Mouse (Mus musculus) liver, embryonic 14.5 days (tissue): ENCODE measurements around the gene Brf1. TPM values are rescaled to one million over a fixed set of nuclear protein-coding genes. Genes with fewer than 3 reads are reported as not detected.
A peak's percentile ranks its signal among the peaks of the same experiment; 100 is the strongest.

ENCODE experiments used
- ATAC-seq: fragments of 200-750 bp; cut with Nextera tagmentation; 2 replicates; pipeline ENCODE4 v1.8.0; 2017; ENCODE audit warnings: moderate number of reproducible peaks, mild to moderate bottlenecking, moderate library complexity; ENCODE audit not compliant: insufficient read depth
- DNase-seq, 3 experiments: peaks; one replicate each; pipeline ENCODE4 v3.0.0-alpha.2; 2012 to 2013; ENCODE audit warnings: low read depth in 3 of 3, low spot score in 3 of 3
- H3K27ac ChIP-seq: fragments of 300-500 bp; sonication (generic); 2 replicates; pipeline ENCODE4 v1.5.1; 2014; ENCODE audit warnings: moderate library complexity, mild to moderate bottlenecking, control low read depth, inconsistent platforms
- H3K27me3 ChIP-seq: fragments of 300-500 bp; sonication (generic); 2 replicates; pipeline ENCODE4 v1.6.1; 2014; ENCODE audit warnings: mild to moderate bottlenecking, low read length, moderate library complexity; ENCODE audit not compliant: control insufficient read depth, insufficient read depth
- H3K36me3 ChIP-seq: fragments of 300-500 bp; sonication (generic); replicated peaks from 2 replicates; pipeline ENCODE4 v1.6.1; 2014; ENCODE audit warnings: low read depth; ENCODE audit not compliant: control insufficient read depth, insufficient read depth
- H3K4me1 ChIP-seq, 2 experiments: fragments of 200-500 bp in 1 of 2; fragments of 300-500 bp in 1 of 2; sonication (generic) in 1 of 2; replicated peaks; 2 replicates each; pipeline ENCODE4 v1.6.1; 2012 to 2014; ENCODE audit warnings: antibody characterized with exemption in 1 of 2, inconsistent platforms in 1 of 2, low read length in 1 of 2; ENCODE audit not compliant: control insufficient read depth in 2 of 2, insufficient read depth in 2 of 2
- H3K4me2 ChIP-seq: fragments of 300-500 bp; sonication (generic); 2 replicates; pipeline ENCODE4 v1.6.1; 2014; ENCODE audit warnings: low read depth, mild to moderate bottlenecking, control low read depth, moderate library complexity
- H3K4me3 ChIP-seq, 2 experiments: fragments of 200-500 bp in 1 of 2; fragments of 300-500 bp in 1 of 2; sonication (generic) in 1 of 2; 2 replicates each; pipeline ENCODE4 v1.5.1; 2012 to 2014; ENCODE audit warnings: low read depth in 2 of 2, low read length in 2 of 2, mild to moderate bottlenecking in 2 of 2, control low read depth in 1 of 2, inconsistent platforms in 1 of 2, moderate library complexity in 1 of 2; ENCODE audit not compliant: insufficient read depth in 1 of 2
- H3K9ac ChIP-seq: fragments of 300-500 bp; sonication (generic); replicated peaks from 2 replicates; pipeline ENCODE4 v1.6.1; 2014; ENCODE audit warnings: mild to moderate bottlenecking, control low read depth, moderate library complexity
- H3K9me3 ChIP-seq: fragments of 300-500 bp; sonication (generic); 2 replicates; pipeline ENCODE4 v1.6.1; 2016; ENCODE audit warnings: low read length, mixed read lengths; ENCODE audit not compliant: control insufficient read depth
- CTCF ChIP-seq: IDR thresholded peaks from 2 replicates; pipeline ENCODE4 v1.5.1; 2016; ENCODE audit warnings: antibody characterized with exemption, low read depth, control low read depth
- EP300 ChIP-seq: IDR thresholded peaks from 2 replicates; pipeline ENCODE4 v1.6.1; 2016; ENCODE audit warnings: antibody characterized with exemption, low read depth
- WGBS: fragments of 180-500 bp; shearing (Covaris S2); extraction: QIAGEN DNeasy Blood & Tissue Kit; methylation state at CpG from one replicate; pipeline ENCODE4 v1.1.7; 2014; ENCODE audit not compliant: insufficient replicate concordance; 5-methylcytosine and 5-hydroxymethylcytosine counted together
- polyA plus RNA-seq, 2 experiments: library from polyadenylated mRNA; depleted of rRNA in 1 of 2; stranded (reverse) in 1 of 2; unstranded in 1 of 2; fragments of >200 nt; fragmentation: Nextera tagmentation in 1 of 2; extraction: Ambion mirVana in 1 of 2; gene quantifications; 2 replicates each; pipeline versions ENCODE4 v1.2.1 to v1.2.3; 2012 to 2014

Brf1 gene
- polyA plus RNA-seq, 2 experiments: 19.5 to 32.0 TPM

GRCm38 (mm10) chr12:112941156-112941775 lies 59.2 kb downstream of the Brf1 start:
- ATAC-seq: no peak
- Histone ChIP-seq H3K27ac (no peak overlapping the region), H3K36me3 (no peaks in the 10 kb centered on the region), H3K27me3 (no peaks in the 10 kb centered on the region), H3K9ac (peak overlapping the region; percentile 61), H3K4me2 (peak overlapping the region; percentile 57), H3K4me1 (peaks cover 3 to 10% of the 10 kb centered on the region in 2 experiments; a peak in 3 of 4 replicates), H3K4me3 (peak overlapping the region; percentile 72 to 82), H3K9me3 (no peaks in the 10 kb centered on the region)
- no peak for DNase-seq
- TF ChIP-seq CTCF (no peak), EP300 (no peak)
- 39% methylated on average over 10 of the region's 10 CpGs for WGBS

GRCm38 (mm10) chr12:112940710-112941109 lies 59.8 kb downstream of the Brf1 start:
- no peak overlapping the region for H3K4me3 ChIP-seq
- H3K9me3 ChIP-seq: no peaks in the 10 kb centered on the region
- no peaks in the 10 kb centered on the region for H3K27me3 ChIP-seq
- ATAC-seq (no peak), DNase-seq (no peak)
- no peak overlapping the region for H3K27ac ChIP-seq
- H3K9ac ChIP-seq: no peak overlapping the region
- H3K4me2 ChIP-seq: no peak overlapping the region
- 69% methylated on average over 9 of the region's 9 CpGs for WGBS
- H3K36me3 ChIP-seq: no peaks in the 10 kb centered on the region
- H3K4me1 ChIP-seq: peaks cover 3 to 10% of the 10 kb centered on the region in 2 experiments; a peak in 3 of 4 replicates
- TF ChIP-seq EP300: no peak
- no peak for TF ChIP-seq CTCF

- TF ChIP-seq EP300 (no peak), CTCF (no peak)
- H3K9me3 ChIP-seq: no peaks in the 10 kb centered on the region
- no peak overlapping the region for H3K27ac ChIP-seq
- 66% methylated on average over 4 of the region's 4 CpGs for WGBS
- H3K4me1 ChIP-seq: peaks cover 3 to 10% of the 10 kb centered on the region in 2 experiments; a peak in 3 of 4 replicates
- DNase-seq (no peak), ATAC-seq (no peak)
- H3K4me3 ChIP-seq: no peak overlapping the region
- no peaks in the 10 kb centered on the region for H3K36me3 ChIP-seq
- no peaks in the 10 kb centered on the region for H3K27me3 ChIP-seq
- H3K4me2 ChIP-seq: no peak overlapping the region
- H3K9ac ChIP-seq: no peak overlapping the region
These were observed 60.3 kb downstream of the Brf1 start for GRCm38 (mm10) chr12:112940238-112940637.

- TF ChIP-seq EP300 (no peak), CTCF (peak; percentile 66)
- no peak overlapping the region for H3K27ac ChIP-seq
- WGBS: 55% methylated on average over 10 of the region's 10 CpGs
These were observed 61.5 kb downstream of the Brf1 start for GRCm38 (mm10) chr12:112938873-112939565.

GRCm38 (mm10) chr12:112938366-112938765 lies 62.1 kb downstream of the Brf1 start:
- no peak for TF ChIP-seq EP300
- TF ChIP-seq CTCF: no peak
- DNase-seq: no peak
- Histone ChIP-seq H3K4me3 (no peak overlapping the region), H3K36me3 (no peaks in the 10 kb centered on the region), H3K4me1 (peaks cover 3 to 10% of the 10 kb centered on the region in 2 experiments; a peak in 3 of 4 replicates), H3K9ac (no peak overlapping the region), H3K27me3 (no peaks in the 10 kb centered on the region), H3K4me2 (no peak overlapping the region), H3K9me3 (no peaks in the 10 kb centered on the region), H3K27ac (no peak overlapping the region)
- 78% methylated on average over 10 of the region's 10 CpGs for WGBS
- no peak for ATAC-seq

More at GRCm38 (mm10) chr12:112938873-112939565, 61.5 kb downstream of the Brf1 start:
- Histone ChIP-seq H3K36me3 (no peaks in the 10 kb centered on the region), H3K27me3 (no peaks in the 10 kb centered on the region), H3K4me2 (no peak overlapping the region), H3K4me3 (no peak overlapping the region), H3K9me3 (no peaks in the 10 kb centered on the region), H3K4me1 (peaks cover 3 to 10% of the 10 kb centered on the region in 2 experiments; a peak in 3 of 4 replicates), H3K9ac (no peak overlapping the region)
- ATAC-seq (no peak), DNase-seq (no peak)
